Mouse (Mus musculus): ENCODE results near the gene Ankfy1.

DNA sequence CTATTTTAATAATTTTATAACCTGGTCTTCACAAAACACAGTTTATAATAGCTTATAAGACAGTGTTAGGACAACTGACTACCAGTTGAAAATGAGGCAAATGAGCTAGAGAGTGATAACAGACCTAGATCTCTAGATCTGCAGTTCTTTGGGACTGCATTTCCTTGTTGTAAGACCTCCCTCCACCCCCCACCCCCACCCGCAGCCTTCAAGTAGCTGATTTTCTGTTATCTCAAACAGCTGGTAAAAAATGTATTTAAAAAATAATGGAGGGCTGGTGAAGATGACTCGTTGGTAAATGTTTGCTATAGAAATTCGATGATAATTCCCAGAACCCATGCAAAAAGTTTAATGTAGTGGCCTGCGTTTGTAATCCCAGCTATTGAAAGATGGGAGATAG is 25.2 kb upstream of the Ankfy1 start:
- TF ChIP-seq CTCF (IDR thresholded peaks at IDR 0.05; ENCODE audit: low read depth) (no peak), EP300 (IDR thresholded peaks at IDR 0.05; ENCODE audit: low read depth) (no peak)
